Mouse (Mus musculus) urinary bladder, postnatal 14 days (tissue): ENCODE measurements at regions not wholly inside any gene's neighbourhood (a gene's known extent, or its start where the extent isn't known, plus 50 kb on each side); places are given as distances from the start of the nearest gene placed in this dataset.
"Not testable (repeated sequence)": the region's sequence is repeated elsewhere in the genome, so short reads cannot be mapped to it uniquely, and the experiment has no call there.

Experiments
- DNase-seq: peaks from one replicate; pipeline ENCODE4 v3.0.0; 2021; ENCODE audit warnings: low spot score

- DNase-seq: no peak
Observed at GRCm38 (mm10) chr8:109311484-109312210, 182.2 kb upstream of the Pmfbp1 start.

- DNase-seq: no peak
Observed at GRCm38 (mm10) chr8:109312731-109313130, 181.1 kb upstream of the Pmfbp1 start.

DNA sequence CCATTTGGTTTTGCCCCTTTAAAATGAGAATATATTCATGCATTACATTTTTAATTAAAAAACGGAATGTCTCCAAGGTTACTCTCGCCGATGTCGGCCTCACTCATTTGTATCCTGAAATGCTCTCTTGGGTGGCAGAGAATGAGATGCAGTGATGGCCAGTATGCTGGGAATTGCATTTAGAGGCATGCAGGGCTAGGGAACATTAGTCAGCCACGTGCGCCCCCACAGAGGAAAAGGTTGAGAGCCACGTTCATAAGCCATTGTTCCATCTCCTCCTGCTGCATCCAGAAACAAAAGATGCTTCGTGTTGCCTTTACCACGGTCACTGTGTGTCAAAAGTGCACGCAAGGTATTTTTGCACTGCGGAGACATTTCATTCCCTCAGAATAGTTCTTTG is 172.9 kb upstream of the Pmfbp1 start:
- DNase-seq: no peak

- DNase-seq: no peak
Observed at GRCm38 (mm10) chr8:109323351-109323750, 170.5 kb upstream of the Pmfbp1 start.

- no peak for DNase-seq
Observed at GRCm38 (mm10) chr8:109324241-109324640, 169.6 kb upstream of the Pmfbp1 start.

- no peak for DNase-seq
Observed at GRCm38 (mm10) chr8:109336203-109336602, 157.6 kb upstream of the Pmfbp1 start.

DNA sequence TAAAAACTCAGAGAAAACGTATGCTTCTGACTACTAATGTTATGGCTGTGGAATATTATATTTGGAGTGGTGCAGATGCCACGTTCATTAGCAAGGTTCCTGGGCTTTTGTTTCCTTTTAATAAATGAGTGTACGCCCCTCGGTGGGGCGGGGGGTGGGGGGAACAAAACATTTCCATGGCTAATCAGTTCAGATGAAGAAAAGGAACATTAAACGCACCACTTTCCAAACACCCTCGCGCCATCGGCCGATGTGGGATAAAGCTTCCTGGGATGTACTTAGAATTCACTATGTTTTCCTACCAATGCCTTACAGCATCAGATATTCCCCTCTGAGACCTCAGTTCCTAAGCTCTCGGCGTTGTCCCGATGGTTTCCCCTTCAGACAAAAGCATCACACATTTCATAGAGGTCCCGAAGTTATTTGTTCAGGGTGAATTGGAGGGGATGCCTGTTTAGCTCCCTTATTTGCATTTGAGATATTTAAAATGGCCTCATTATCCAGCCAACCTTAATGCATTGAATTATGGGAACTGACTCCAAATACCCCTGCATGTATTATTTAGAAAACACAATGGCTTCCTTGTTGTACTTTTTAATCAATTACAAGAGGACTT is 155.5 kb upstream of the Pmfbp1 start:
- DNase-seq: no peak

DNA sequence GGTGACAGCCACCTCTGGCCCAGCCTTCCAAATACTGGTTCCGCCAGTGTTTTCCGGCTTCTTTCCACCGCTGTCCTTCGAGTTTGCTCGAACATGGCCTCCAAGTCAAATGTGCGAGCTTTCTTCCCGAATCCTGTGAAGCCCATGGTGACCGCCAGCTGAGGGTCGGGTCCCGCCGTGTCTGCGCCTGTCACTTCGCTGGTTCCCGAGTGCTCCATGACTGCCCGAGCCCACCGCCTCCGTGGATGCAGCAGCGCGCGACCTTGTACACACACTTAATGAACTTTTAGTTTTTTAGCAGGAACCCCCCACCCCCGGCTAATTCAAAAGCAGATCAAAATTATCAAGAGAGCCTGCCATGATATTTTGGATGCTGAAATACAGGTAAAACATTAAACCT is 153.2 kb upstream of the Pmfbp1 start:
- DNase-seq: not testable (repeated sequence)

- no peak for DNase-seq
Observed at GRCm38 (mm10) chr8:109355168-109355567, 138.7 kb upstream of the Pmfbp1 start.

GRCm38 (mm10) chr8:109359396-109360051 is 134.3 kb upstream of the Pmfbp1 start:
- no peak for DNase-seq

DNA sequence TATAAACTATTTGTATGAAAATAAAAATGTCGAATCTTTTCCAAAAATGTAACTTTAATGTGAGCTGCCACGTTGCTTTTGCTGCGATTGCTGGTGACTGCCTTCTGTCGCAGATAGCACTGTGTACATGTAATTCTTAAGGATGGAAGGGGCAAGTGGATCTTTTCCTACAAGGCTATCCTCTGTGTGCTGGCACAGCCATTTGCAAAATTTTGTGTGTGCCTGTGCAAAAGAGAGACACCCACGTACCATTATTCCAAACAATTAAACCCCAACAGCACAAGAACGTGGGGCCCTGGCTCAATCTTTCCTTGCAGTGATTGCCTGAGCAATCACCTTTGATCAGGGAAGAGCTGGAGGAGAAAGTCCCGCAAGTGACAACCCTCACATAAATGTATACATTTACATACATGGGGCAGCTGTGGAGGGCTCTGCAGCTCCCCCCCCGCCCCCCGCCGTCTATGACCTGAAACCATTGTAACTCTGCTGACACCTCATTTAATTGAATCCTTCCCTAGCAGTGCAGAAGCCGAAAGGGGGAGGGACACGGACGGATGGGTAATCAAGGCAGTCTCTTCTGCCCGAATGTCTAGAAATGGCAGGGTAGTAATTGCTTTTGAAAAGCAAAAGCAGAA is 133.6 kb upstream of the Pmfbp1 start:
- no peak for DNase-seq

DNA sequence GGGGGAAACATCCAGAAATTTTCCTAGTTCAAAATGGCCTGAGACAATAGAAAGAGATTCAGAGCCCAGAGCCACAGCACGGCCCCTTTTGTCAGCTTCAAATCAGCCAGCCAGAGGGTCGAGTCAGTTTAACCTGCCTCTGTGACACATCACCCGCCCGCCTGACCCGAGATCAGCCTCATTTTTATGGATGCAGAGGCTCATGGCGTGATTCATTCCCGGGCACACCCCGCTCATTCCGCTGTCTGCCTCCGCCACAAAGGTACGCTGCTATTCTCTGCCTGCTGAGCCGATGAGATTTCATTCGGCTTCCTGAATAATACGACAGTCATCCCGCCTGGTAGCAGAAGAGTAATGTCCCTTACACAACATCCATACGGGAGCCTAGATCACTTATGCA is 132.9 kb upstream of the Pmfbp1 start:
- peak; percentile 14 for DNase-seq

GRCm38 (mm10) chr8:109361575-109362361 is 132.1 kb upstream of the Pmfbp1 start:
- no peak for DNase-seq

DNA sequence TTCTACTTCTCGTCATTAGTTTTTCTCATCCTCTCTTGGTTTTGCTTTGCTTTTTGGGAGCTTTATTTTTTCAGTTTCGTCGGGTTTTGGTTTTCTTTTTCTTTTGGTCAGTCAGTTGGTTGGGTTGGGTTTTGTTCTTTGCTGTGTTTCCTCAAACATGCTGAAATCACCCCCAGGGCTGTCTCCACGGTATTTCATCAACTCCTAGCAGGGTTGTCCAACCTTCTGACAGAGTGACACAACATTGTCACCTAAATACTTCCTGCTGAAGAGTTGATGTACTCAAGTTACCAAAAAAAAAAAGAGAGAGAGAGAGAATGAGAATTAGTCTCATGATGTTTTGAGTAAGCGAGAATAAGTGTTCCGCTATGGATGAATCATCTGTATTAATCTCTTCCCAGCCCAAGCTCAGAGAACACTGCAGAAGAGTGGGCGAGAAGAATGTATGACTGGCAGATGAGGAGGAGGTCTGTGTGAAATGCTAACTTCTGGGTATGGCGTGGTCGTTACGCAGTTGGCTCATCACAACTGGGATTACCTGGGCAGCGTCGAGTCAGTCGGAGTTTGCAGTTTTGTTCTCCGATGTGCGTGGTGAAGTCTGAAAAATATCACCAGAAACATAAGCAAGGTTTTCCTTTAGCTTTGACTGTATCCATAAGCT is 130.5 kb upstream of the Pmfbp1 start:
- DNase-seq: no peak

DNA sequence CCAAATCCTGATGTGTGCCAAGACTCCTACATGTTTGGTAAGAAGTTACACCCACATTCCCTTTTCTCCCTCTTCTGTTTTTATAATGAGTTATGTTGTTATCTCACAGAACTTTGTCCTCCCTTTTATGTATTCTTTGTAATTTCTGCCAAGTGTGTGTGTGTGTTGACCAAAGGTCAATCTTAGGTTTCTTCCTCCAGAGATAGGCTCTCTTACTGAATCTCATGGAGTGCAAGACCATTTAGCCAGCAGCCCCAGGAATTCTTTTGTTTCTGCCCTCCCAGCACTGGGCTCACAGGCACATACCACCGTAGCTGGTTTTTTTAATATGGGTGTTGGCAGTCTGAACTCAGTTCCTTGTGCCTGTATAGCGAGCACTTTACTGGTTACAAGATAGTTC is 119.8 kb upstream of the Pmfbp1 start:
- DNase-seq: no peak

DNA sequence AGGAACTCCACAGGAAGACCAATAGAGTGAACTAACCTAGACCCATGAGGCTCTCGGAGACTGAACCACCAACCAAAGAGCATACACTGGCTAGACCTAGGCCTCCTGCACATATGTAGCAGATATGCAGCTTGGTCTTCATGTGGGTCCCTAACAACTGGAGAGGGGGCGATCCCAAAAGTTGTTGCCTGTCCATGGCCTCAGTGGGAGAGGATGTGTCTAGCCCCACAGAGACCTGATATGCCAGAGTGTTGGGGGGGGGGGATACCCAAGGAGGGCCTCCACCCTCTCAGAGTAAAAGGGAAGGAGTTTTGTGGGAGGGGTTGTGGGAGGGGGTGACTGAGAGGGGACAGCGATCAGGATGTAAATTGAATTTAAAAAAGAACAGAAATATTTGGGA is 108.9 kb upstream of the Pmfbp1 start:
- DNase-seq: no peak

- DNase-seq: no peak
Observed at GRCm38 (mm10) chr8:109395133-109395855, 98.5 kb upstream of the Pmfbp1 start.

GRCm38 (mm10) chr8:109399616-109400015 is 94.2 kb upstream of the Pmfbp1 start:
- no peak for DNase-seq

- DNase-seq: no peak
Observed at GRCm38 (mm10) chr8:109400192-109400591, 93.6 kb upstream of the Pmfbp1 start.

DNA sequence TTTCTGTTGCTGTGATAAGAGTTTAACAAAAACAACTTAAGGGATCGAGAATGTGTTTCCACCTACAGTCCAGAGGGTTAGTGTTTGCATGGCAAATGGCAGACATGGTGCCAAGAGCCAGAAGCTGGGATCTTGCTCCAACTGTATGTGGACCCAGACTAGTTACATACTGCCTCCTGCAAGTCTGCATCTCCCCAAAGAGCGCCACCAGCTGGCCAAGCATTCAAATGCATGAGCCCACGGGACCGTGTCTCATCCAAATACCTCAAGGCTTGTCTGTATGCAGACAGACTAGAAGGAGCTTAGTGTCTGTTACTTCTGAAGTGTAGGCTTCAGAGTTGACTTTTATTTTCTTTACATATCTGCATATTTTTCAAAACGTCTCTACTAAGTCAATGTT is 85.9 kb upstream of the Pmfbp1 start:
- DNase-seq: no peak

DNA sequence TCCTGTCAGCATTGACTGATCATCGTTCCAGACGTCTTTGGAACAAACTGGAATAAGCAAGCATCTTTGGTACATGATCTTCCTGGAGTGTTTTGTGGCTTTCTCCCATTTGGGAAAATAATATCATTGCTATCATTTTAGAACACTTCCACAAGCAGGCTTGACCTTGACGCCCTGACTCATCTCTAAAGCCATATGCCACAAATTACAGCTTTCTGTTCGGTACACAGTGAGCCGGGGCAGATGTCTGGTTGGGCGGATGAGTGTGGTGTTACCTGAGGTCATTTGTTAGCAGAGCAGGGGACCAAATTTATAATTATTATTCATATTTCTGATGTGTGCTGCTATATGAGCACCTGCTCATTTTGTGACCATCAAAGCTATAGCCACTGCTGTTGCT is 83.3 kb upstream of the Pmfbp1 start:
- DNase-seq: no peak
